Mouse (Mus musculus): ENCODE results near the gene Olfr913.

The Olfr913 gene

DNA sequence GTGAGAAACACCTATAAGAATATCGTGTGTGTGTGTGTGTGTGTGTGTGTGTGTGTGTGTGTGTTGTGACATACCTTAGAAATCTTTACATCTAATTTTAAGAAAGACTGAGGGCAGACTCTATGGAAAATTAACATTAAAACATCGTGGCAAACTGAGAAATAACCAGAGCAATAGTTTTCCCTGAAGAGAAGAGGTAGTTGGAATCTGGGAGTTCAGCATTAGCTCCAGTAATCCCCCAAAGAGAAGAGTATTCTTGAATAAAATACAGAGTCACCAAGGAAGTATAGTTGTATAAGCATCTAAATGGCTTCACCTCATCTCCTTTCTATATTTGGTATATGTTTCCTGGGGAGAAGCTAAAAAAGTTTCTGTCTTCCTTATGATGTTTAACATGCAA is at the start of gene Olfr913:
TSS of gene Olfr913 (plus strand) at position 301 of the 400 bp plus-strand sequence.
- DNase-seq (ENCODE audit: low read depth, low spot score), result no peak

DNA sequence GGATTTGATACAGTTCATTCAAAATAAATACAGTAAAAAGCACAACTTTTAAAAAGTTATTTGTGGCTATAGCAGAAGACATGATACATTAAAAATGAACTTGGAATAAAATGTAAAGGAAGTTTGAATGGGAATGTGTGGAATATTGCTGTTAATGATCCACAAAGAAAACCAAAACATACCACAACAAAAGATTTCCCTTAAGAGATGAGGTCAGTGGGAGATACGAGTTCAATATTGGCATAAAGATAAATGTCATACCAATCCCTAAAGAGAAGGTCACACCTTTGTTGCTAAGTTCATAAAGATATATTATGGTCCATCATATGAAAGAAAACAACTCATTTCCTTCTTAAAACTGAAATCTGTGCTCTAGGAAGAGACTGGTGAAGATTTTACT is 12.7 kb upstream of the Olfr913 start, which contains the start of gene Olfr912:
TSS of gene Olfr912 (plus strand) at position 301 of the 400 bp plus-strand sequence.
- DNase-seq (ENCODE audit: low read depth, low spot score), result no peak

DNA sequence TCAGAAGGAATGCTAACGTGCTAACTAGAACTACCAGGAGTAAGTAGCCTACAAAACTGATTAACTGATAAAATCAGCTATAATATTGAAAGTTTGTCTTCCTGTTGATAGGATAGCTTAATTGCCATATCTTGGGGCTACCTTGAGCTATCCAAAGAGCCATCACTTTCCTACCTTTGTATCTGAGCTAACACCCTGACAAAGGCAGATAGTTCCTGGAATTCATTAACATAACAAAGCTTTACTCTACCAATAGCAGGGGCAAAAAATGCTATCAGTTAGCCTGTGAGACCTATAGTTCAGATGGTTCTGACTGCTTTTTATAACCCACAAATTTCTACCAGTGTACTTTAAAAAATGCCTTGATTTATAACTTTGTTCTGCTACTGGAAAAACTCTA is 1.5 kb upstream of the Olfr913 start:
- DNase-seq (ENCODE audit: low read depth, low spot score), result no peak

- no peak for DNase-seq (ENCODE audit: low read depth, low spot score)
These were observed 12.2 kb downstream of the Olfr913 start, which contains the start of gene Olfr914 for GRCm38 (mm10) chr9:38604802-38605201. Gene Olfr914, plus strand, starts transcription at chr9:38605102.

DNA sequence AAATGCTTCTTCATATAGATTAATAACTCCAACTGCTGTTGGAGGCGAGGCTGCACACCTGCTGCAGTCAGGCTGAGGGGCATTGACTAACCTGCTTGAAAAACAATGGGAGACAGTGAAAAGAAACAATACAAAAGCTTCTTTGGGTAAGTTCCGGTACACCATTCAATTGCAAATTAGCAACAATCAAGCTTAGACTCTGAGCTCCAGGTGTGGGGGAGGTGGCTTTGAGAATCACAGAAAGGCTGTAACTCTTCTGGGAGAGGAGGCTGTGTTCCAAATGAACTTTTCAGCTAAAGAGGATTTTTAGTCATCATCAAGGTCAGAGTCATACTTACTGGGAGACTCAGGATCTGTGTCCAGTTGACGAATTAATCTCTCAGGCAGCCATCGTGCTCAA is 39.8 kb downstream of the Olfr913 start:
- DNase-seq (ENCODE audit: low read depth, low spot score), result no peak
